Mouse (Mus musculus) NIH3T3 (cell line): ENCODE measurements at regions not wholly inside any gene's neighbourhood (a gene's known extent, or its start where the extent isn't known, plus 50 kb on each side); places are given as distances from the start of the nearest gene placed in this dataset.

ENCODE experiments used
- DNase-seq: peaks from one replicate; pipeline ENCODE4 v3.0.0-alpha.2; 2012; ENCODE audit warnings: low read depth

DNA sequence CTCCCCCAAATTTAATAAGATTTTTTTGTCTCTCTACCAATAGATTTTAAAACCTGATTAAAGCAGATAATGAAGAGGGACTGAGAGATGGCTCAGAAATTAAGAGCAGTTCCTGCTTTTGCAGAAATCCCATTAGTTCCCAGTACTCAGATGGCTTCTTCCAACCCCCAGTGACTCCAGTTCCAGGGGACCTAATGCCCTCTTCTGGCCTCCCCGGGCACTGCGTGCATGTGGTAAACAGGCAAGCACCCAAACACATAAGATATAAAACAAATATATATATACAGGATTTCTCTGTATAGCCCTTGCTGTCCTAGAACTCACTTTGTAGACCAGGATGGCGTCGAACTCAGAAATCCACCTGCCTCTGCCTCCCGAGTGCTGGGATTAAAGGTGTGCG is 163.9 kb upstream of the Dkk2 start:
- DNase-seq: peak; percentile 38

DNA sequence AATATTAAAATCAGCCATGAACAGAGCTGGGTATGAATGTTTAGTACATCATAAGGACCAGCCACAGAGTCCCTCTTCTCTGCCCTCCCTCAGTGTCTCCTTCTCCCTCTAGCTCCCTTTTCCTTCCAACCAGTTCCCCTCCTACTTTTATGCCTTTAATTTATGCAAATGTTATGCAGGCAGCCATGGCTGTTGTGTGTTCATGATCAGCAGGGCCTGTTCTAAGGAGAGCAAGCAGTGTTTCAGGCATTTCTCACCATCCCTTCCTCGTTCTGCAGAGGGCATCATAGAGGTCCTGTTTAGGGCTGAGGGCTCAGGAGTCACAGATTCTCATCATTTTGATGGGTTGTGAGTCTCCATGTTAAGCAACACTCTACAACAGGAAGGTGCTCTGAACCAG is 162.4 kb upstream of the Dkk2 start:
- DNase-seq: no peak

DNA sequence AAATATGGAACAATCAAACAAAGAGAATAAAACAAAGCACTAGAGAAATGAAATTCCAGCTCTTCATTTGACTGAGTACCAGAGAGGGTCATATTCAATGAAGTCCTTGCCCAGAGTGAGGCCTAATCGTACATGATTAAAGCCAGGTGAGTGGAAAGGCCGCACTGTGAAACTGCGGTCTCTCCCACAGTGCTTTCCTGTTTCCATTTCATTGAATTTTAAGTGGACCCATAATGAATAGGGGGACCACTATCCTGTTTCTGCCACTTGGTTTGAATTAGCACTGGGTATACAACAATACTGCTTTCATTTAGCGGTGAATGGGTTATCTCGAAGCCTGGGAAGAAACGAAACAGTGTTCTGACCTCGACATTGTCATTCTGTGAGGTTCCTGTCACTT is 144.2 kb upstream of the Dkk2 start:
- DNase-seq: no peak

DNA sequence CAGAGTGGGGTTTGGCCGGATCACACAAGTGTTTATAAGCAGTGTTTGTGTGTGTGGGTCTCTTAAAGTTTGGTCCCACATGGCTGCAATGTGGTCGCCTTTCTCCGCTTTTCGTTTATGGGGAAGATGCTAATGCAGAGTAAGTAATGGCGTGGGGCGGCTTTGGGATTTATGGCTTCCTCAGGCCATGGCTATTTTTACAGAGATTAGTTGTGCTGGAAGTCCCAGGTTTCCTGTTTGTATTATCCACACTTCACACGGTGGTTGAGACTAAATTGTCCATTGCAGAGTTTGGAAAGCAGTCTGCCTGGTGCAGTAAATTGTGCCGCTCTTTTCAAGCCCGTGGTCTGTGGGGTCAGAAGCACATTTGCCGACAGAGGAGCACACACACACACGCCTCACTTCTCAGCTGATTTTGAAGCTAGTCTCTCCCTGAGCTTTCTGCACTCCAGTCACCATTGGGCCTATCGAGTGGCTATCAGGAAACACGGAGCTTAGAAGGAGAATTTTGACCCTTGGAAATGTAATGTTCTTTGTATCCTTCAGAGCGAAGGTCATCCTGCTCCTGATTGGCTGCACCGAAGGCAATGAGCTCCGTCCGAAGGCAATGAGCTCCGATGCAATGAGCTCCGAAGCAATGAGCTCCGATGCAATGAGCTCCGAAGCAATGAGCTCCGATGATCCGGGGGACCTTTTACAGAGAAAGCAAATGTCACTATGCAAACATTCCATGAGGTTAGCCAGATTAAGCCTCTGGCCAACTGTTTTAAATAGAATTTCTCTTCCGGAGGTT is 142.9 kb upstream of the Dkk2 start:
- no peak for DNase-seq

DNA sequence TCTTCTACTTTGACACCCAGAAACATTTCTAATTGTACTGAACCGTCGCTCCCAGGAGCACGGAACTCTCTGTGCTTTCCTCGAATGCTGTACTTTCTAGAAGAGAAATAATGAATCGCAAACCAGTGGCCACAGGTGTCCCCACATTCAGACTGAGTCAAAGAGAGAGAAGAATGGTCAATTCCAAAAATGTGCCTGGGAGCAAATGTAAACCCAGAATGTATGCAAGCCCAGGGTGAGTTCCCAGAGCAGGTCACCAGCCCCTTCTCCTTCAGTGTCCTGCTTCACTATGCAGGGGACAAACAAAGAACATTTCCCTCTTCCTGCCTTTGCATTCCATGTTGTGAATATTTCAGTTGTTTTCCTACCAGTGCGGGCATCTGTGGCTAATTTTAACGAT is 141.7 kb upstream of the Dkk2 start:
- no peak for DNase-seq

DNA sequence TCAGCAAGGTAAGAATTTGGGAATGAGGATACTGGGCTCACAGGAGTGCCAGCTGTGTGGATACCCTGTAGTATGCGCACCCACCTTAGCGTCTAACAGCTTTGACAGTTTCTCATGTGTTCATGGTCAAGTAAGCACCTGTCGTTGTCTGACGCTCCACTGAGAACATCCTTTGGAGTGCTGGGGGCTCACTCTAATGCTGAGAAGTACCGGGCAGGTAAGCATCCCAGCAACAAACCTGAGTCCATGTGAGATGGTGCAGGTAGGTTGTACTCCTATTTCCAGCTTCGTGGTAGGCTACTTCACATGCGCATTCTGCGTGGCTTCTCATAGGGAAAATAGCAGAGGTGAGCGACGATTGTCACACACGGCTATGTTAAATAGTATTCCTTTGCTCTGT is 129.3 kb upstream of the Dkk2 start:
- DNase-seq: no peak

DNA sequence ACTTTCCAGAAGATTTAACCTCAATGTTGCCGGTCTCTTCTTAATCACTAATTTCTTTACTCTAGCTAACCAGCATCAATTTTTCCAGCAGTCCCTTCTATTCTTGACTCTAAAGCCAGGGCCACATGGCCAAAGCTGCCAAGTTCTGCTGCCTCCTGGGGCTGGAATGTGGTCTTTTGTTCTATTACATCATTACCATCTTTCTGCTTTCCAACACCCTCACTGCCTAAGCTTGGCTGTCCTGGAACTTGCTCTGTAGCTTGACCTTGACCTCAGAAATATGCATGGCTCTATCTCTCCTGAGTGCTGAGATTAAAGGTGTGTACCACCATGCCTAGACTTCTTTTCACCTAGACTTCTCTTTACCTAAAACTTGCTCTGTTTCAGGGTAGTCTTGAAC is 124.5 kb upstream of the Dkk2 start:
- DNase-seq: no peak

DNA sequence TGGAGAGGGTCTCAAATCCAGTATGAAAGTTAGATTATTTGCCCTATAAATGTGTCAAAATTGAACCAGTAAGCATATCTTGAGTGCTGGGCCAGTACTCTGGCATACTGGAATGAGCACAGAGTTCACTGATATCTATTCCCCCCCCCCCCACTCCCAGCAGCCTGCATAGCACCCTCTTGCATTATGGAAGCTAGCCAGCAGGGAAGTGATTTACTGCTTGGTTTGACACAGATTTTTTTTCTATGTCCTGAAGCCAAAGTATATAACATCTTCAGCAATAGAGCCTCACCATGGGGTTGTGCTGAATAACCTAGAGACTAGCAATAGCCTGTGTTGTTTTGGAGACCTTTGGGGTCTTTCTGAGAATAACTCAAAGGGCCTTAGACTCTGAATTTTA is 123.5 kb upstream of the Dkk2 start:
- peak; percentile 65 for DNase-seq

DNA sequence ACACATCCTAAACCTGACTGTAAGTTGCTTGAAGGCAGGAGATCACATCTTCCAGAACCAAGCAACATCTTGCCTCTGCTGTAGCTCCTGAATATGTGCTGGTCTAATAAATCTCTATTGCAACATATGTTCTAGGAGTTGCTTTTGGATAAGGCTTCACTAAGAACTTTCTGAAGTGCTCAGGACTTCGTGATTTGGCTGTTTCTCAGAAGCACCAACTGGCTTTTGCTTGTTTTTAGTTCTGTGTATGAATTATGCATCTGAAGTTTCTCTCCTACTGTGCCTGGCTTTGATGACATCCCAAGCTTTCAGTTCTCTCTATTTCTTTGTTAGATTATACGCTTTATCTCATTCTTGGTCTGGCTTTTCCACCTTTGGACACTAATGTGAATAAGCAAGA is 122.2 kb upstream of the Dkk2 start:
- peak; percentile 21 for DNase-seq

DNA sequence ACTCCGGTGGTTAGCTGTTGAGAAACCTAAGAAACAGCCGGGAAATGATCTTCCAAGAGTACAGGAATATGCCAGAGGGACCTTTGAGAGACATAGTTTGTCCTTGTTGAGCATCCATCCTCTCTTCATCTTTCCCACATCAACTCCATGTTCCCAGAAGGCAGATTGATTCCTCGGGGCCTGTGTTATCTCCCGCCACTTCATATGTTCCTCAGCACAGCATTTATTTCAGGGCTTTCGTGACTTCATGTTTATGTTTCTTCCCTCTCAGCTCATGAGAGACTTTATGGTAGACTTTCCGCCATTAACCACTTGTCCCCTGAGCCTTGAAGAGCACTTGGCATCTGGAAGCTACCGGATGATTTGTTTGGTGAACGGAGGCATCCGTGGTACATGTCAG is 120.1 kb upstream of the Dkk2 start:
- DNase-seq: no peak

DNA sequence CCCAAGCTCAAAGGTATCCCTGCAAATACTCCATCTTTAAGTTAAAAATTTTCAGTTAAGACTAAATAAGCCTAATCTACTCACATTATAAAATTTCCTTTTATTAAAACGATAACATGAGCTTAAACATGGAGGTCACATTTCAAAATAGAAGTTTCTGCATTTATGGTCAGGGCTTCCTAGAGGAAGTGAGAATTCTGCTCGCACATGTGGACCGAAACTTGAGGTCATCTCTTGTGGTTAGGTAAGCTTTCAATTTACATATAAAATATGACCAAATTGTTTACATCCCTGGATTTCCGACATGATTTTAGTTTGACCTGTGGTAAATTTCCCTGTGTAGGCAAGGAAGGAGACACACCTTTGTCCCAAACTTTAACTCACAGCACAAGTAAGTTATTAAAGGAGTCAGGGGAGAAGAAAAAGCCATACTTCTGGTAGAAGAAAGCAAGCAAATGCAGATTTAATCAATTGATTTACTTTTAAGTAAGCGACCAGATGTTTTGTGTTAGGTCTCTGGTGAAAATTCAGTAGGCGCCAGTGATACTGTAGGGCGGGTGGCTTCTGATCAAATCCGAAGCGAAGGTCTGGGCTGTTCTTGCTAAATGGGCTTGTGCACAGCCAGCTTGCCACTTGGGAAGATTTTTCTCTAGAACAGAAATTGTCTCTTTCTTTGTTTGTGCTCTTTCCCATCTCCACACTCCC is 119.5 kb upstream of the Dkk2 start:
- no peak for DNase-seq

DNA sequence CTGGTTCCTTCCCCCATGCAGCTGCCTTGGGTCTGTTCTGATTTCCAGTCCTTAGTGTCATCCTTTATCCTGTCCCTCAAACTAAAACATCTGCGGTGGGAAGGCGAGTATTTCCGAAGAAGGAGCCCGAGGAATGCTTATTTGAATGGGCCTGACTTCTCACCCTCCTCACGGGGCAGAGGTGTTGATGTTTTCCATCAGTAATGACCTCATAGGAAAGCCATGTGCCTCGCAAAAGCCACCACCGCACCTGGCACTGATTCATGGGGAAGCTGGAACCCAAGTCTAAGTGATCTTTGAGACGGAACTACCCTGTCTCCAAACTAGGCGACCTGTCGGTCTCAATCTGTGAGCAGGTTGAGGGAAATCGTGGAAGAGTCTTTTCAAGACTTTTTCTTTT is 117.8 kb upstream of the Dkk2 start:
- peak; percentile 53 for DNase-seq

DNA sequence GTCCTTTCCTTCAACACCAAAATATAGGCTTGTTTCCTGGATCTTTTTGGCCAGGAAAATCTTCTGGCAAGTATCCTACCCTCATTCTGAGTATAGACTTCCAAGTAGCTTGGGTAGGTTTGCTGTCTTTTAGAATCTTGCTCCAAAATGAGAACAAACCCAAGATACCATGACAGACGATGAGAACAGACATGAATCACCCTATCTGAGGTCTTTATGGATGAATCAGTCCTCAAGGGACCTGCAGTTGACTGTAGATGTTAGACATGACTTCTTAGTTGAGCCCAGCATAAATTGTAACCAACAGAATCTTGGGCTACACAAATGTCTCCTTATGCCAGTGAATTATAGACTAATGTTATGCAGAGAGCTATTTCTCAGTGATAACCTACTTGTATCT is 114.3 kb upstream of the Dkk2 start:
- peak; percentile 77 for DNase-seq

DNA sequence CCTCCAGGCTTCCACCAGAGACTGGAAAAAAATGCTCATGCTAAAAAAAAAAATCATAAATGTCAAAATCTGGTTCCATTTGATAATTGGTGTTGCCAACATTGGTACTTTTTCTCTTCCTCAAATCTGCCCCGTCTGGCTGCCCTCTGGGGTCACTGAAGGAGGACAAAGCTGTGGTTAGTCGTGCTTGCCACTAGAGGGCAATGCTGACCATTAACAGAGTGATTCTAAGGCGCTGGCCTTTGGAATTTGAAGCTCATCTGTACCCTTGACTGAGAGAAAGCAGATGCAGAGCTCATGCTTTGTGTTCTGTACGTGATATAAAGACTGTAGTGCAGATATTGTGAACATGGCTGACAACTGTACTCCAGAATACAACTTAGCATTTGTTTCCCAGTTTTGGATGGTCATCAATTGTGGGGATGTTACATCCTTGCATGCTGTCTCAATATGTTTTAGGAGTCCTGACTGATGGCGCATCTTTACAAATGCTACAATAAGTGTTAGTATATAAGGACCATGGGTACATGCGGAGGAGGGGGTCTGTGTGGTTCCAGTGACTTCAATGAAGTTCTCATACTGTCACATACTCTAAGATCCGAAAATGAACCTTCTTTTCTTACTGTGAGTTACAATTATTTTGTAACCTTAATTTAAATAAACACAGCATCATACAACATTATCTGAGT is 109.0 kb upstream of the Dkk2 start:
- peak; percentile 81 for DNase-seq

DNA sequence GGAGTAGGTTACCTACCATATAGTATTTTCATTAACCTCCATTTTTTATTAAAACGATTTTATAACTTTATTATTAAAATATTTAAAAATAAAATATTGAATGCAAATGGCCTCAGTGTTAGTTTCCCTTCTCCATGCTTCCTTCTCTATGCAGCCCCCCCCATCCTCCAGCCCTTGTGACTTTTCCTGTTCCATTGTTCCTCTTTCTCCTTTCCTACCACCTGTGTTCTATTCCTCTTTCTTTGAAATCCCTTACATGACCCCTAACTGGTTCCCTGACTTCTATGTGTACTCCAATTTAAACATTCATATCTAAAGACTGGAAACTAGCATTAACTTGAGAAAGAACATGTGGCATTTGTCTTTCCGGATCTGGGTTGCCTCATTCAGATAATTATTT is 101.8 kb upstream of the Dkk2 start:
- DNase-seq: no peak

DNA sequence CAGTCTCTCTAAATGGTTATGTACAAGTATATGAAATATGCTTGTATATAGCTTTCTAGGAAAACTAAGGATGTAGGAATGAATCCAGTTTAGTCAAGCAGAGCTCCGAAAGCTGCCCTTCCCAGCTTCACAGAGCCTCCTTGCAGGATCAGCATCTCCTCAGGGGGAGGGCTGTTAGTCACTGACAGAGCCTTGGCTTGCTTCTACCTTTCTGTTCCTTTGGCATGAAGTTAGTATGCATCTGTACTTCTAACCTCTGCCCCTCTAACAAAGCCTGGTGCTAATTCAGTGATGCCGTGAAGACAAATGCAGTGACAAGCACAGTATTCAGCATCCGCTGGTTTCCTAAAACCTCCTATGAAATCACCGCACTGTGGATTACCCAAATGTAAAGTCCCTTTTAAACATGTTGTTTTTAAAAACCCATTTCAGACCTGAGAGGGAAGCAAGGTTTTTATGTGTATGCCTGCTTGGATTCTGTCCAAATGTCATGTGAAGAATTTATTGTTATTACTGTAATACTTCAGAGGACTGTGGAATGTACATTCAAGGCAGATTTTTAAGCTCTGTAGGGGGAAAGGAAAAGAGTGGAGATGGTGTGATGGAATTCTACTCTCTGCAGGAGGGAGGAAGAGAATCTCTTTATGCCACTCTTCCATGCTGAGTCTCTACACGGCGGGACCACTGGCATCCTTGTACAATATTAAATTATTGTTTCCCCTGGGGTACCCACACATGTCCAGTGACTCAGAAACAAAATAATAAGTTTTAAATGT is 86.1 kb upstream of the Dkk2 start:
- DNase-seq: peak; percentile 79

DNA sequence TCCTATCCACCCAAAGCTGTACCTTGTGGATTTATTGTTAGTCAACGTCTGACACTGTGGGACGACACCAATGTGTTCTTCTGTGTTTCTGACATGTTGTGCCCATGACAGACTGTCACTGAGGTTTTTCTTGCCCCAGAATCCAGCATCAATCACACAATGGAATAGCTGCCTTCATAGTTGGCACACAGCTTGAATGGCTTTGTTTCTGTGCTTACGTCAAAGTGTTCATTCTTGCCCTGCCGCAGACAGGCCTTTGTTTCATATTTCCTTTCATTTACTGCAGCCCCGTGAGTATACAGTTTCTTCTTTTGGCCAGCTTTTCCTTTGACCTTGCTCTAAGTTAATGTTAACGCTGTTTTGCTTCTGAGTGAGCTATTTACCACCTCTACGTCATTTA is 78.9 kb upstream of the Dkk2 start:
- DNase-seq: no peak

DNA sequence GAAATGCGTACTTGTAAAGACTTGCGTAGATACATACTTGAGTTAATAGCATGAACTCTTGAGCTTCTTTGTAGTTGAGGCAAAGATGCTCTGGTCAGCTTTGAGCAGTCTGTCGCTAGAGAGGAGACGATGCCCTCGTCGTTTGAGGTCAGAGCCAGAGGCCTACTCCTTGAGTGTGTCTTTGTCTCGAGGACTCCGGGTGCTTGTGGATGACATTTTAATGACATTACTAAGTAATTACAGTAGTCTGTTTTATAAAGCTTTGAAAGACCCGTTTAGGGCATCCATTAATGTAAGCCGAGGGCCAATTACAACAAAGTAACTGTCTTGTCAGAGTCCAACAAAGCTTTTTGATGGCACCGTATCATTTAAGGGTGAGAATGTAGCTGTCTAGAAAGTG is 78.2 kb upstream of the Dkk2 start:
- DNase-seq: no peak

DNA sequence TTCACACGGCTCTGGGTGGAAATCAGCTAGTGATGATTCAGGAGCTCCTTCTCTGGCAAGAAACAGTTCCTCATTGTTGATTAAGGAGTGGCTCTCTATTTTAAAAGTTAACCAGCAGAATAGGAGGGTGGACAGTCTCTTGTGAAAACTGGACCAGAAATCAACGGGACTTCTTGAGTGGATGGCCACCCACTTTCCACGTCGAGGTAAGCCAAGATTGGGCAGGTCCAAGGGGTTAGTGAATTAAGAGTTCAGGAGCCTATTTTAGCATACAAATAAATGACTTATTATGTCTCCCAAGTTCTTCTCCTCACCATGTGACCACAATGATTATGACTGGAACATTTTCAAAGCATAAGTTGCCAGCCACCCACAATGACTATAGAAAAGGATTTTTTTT is 77.7 kb upstream of the Dkk2 start:
- no peak for DNase-seq

DNA sequence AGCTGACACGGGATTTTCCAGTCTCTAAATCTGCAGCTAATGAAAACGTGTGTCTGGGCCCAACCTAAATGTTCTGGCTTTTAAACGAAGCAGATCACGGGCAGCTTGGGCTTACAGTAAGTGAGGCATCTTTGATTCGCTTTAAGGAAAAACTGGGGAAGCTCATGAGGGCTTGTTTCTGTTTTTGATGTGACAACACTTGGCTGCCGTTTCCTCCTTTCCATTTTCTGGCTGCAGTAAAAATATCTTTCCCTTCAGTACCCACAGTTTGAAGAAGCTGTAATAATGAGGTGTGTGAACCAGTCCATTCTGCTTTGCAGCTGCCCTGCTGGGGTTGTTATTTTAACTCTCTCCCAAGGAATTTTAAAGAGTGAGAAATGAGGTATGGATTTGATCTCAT is 69.9 kb upstream of the Dkk2 start:
- DNase-seq: no peak

DNA sequence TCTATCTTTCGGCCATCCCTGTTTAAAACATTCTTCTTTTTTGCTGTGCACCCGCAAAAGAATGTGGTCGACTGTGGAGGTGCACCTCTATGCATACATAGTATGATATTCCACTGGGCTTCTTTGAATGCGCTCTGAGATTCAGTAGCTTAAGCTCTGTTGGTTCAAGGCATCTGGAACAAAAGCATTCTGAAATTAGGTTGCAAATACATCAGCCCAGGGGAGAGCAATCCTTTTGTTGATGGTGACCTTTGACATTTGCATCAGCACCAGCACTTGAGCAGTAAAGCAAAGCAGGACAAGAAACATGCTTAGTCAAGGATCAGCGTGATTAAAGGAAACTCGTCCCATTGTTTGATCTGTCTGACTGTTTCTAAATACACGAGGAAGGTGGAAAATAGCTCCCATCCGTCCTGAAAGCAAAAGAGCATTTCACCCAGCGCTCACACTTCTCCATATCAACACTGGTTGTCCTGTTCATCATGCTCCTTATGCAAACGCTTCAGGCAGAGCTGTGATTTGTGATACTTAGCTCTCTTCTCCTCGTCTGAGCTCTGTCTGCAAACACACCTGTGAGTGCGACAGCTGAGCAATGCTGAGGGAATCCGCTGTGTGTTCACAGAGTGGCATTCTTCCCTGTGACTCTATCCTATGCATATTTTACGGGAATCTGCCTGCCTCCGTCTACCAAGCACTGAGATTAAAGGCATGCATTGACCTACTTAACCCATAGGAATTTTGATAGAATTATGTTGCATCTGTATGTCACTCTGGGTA is 67.4 kb upstream of the Dkk2 start:
- no peak for DNase-seq

DNA sequence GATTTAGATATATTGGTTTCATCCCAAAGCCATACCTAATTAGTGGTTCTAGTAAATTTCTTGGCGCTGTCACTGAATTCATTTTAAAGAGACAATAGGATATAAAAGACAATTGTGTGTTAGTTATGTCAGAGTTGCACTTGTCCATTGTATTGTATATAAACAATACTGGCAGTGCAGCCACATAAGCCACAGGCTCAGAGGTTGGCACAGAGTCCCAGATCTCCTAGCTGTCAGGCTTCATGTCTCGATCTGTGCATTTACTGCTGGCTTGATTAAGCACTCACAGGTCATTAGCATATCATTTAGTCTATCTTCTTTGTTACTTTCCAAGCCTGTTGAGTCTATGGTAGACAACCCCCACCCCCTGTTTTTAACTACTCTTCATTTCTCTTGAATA is 66.6 kb upstream of the Dkk2 start:
- no peak for DNase-seq
